Mouse (Mus musculus): Measurements from ENCODE around the gene Smg6.

Gene Smg6

DNA sequence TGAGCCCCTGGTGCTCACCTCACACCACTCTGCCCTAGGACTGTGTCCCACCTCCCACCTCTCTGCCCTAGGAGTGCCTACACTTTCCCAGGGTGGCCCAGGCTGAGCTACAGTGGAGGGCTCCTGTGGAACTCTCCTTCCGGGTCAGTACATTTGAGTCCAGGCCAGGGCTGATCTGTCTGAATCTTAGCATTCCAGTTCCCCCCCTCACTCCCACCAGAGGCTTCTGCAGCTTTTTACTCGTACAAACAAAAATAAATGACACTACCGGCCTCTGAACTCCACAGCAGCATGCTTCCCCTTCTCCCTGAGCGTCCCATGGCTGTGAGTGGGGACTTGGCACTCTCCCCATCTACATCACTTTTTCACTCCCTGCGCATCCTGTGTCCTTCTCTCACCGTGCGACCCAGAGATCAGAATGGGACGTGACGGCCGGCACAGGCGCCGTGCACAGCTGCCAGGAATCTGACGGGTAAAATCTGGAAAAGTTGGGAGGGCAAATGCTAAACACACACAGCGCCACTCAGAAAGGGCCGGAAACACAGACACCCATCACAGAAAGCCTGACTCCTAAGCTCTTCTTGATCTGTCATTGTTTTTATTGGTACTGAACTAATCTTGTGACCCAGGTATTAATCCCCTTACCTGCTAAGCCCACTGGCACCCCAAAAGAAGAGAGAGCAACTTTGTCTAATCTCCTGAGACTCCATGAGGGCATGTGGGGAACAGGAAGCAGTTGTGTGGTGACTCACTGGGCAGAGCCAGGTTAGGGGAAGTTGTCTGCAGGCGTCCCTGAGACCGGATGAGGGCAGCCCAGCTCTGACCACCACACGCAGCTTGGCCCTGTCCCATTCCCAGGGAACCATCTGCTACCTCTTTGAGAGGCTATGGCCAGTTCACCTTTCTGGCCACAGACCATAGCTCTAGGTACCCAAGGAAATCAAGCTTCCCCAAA lies 227.3 kb downstream of the Smg6 start:
- peak; percentile 65 to 74 for DNase-seq

DNA sequence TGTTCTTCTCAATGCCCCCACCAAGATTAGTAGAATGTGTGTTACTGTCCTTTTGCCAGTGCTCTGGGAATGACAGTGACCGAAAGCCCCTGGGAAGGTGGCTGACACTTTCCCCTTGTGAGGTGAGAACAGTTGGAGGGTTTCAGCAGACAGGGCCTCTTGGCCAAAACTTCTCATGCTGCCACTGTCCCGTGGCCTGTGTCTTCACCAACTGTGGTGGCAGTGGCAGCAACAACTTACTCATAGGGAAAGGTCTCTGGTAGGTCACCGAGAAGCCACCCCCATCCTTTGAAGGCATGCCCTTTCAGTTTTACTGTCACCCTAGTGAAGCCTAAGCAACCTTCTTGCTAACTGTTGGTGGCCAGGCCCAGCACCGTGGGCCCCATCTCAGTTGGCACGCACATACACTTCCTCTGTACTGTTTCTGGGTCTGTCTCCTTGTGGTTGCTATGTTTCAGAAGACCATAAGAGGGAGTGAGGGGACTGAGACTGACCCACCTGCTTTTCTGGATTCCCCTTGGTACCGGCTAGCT lies 228.5 kb downstream of the Smg6 start:
- DNase-seq: peak in 1 of 2 experiments; percentile 24

DNA sequence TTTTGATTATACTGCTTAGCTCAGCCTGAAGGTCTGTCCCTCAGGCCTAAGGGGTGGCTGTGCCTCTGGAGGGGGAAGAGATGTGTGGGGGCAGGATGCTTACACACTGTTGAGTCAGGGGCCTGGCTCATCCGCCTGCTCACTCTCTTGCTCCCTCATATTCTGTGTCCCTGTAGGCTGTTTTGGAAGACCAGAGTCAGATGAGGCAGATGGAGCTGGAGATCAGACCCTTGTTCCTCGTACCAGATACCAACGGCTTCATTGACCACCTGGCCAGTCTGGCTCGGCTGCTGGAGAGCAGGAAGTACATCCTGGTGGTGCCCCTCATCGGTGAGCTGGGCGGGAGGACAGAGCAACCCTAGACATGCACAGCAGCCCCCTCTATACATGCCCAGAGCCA lies 230.4 kb downstream of the Smg6 start:
- peak in 1 of 2 experiments; percentile 14 for DNase-seq

DNA sequence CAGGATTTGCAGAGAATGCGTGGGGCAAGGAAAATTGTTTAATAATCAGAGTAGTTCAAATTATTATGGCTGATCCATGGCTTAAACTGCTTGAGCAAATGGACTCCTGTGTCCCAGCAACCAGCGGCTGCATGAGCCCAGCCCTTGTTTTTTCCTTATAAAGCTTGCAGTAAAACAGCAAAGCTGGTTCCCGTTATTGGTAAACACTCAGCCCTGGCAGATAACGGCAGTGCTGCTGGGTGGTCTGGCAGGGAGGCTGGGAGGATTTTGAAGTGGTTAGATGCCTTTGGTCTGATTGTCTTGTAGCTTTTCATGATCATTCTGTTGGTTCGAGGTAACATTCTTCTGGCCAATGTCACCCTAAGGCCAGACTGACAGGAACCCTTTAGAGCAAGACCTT lies 230.8 kb downstream of the Smg6 start:
- peak in 1 of 2 experiments; percentile 33 for DNase-seq

DNA sequence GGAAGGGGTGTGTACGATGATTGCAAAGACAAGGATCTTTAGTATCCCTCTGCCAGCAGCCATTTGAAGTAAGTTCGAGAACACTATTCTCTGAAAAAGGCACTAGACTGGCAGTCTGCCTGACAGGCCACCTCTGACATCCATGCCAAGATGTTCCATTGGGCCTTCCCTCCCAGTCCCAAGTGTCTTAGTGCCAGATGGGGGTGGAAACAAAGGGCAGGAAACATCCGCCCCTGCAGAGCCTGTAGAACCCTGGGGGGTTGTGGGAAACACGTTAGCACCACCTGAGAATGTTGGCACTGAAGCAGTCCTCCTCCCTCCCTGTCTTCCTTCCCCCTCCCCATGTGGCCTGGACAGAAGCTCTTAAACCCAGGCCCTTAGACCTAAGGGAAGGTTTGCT lies 231.4 kb downstream of the Smg6 start:
- peak in 1 of 2 experiments; percentile 25 for DNase-seq

DNA sequence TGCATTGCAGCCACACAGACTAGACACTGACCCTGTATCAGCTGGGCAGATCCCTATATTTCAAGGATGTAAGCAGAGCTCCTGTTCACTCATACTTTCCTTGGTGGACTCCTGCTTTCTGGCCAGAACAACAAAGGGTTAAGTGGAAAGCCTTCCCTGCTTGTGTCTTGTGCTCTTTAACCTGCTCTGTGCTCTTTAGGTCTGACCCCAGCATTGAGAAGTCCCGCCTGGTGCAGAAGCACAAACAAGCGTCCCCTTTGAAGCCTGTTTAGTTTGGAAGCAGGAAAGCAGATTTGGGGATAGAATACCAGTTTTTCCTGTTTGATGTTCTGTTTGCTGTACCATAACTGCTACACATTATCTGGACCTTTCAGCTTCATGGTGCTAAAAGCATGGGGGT lies 232.3 kb downstream of the Smg6 start:
- DNase-seq: peak; percentile 51 to 60

DNA sequence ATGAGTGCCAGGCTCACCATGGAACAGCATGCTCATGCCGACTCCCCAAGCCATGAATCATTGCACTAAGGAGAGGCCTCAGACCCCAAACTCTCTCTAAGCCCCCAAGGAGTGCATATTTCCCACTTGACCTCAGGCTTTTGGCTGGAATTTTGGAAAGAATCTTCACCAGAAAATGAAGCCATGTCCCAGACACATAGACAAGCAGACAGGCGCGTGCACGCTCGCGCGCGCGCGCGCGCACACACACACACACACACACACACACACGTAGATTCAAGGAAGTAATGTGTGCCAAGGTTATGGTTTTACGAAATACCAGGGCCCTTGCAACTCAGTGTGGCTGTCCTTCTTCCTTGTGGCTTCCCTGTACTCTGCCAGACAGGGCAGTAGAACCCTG lies 232.8 kb downstream of the Smg6 start:
- DNase-seq: peak; percentile 49 to 65

DNA sequence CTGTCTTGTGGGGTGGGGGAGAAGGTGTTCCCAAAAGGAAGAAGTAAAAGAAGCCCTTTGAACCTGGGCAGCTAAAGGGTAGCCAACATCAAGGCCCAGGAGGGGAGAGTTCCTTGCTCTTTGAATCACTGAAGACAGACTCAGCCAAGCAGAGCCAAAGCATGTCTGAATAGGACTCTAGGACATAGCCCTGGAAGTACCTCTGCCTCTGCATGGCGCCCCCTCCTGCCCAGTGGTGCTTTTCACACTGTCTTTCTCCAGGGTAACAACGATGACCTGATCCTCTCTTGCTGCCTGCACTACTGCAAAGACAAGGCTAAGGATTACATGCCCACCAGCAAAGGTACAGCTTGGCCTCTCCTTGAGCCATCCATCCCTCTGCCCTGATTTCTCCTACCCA lies 233.9 kb downstream of the Smg6 start:
- peak; percentile 77 to 83 for DNase-seq

DNA sequence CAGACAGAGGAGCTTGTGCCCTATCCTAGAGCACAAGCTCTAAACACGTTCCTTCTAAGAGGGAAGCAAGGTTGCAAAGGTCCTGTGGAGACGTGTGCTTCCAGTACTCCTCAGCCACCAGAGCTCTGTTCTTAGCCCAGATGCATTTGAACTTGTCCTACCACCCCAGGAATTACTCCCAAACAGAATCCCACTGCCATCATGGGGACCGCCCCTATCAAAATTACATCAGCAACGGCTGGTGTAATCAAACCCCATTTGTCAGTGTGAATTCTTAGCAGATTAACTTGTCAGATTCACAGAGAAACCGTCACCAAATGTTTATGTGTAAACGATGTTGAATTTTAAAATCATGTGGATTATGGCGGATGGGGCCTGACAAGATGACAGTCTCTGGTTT lies 235.3 kb downstream of the Smg6 start:
- no peak for DNase-seq

DNA sequence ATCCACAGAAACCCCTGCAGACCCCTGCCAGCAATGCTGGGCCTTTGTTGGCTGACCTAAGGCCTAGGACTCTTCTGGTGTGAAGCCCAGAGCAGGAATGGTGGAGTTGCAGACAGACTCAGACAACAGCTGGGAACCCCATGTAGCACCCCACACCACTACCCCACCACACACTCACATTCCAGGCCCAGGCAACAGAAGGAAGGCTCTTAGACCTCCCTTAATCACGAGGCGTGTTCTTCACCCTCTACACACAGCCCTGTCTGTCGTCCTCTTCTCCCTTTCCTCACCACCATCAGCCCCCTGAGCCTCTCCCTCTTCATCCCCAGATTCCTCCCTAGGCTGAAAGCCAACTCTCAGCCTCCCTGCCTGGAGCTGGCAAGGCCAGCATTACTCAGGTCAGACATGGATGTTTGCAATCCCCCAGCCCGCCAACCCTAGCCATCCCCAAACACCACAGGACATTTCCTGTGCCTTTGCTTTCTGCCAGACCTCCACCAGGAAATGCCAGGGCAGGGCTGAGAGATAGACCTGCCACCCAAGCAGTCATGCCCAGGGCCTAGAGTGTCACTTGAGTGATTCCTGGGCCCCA lies 235.9 kb downstream of the Smg6 start:
- peak; percentile 39 to 54 for DNase-seq

DNA sequence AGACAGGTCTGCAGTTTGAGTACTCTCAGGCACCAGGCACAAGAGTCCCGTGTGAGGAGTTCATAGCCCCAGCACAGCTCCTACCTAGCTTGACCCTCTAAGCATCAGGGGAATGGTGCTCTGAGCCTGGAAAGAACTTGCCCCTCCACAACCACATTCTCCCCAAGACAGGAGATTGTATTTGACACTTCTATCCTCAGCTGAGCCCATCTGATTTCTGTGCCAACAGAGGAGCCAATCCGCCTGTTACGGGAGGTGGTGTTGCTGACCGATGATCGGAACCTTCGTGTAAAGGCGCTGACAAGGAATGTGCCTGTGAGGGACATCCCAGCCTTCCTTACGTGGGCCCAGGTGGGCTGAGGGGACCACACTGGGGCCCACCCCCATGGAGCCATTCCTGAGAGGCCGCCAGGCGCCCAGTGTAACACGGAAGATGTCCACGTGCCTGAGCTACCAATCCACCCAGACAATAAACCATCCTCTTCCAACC lies 237.0 kb downstream of the Smg6 start:
- DNase-seq: peak in 1 of 2 experiments; percentile 31

DNA sequence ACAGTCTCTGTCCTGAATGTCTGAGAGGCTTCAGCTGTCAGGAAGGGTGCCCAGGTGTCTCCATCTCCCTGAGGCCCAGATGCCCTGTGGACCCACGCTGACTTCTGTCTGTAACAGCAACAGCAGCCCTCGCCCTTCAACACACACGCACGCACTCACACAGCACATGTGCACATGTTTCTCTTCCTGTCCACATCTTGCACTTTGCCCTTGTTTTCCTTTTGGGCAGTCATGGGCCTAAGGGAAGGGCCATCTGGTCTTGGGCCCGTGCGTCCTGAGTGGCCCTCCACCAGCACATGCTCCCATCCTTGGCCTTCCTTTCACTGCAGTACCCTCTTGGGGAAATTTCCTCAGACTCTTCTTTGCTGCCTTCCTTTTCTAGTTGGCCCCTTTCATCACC lies 237.8 kb downstream of the Smg6 start:
- DNase-seq: peak; percentile 34 to 52

DNA sequence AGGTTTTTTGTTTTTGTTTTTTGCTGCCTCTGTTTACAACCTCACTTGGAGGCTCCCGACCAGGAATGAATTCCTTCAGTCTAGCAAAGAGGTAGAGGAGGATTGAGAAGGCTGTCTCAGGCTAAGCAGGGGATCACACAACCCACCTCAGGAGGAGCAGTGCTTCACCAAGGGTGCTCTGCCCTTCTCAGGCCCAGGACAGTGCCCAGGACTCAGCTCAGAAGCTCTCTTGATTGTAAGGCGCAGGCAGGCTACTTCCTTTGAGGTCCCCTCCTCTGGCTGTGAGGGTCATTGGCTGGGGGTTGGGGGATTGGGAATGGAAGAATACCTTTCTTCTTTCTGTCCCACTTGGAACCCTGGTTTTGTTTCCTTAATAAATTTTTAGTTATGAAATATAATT lies 238.4 kb downstream of the Smg6 start:
- no peak for DNase-seq

DNA sequence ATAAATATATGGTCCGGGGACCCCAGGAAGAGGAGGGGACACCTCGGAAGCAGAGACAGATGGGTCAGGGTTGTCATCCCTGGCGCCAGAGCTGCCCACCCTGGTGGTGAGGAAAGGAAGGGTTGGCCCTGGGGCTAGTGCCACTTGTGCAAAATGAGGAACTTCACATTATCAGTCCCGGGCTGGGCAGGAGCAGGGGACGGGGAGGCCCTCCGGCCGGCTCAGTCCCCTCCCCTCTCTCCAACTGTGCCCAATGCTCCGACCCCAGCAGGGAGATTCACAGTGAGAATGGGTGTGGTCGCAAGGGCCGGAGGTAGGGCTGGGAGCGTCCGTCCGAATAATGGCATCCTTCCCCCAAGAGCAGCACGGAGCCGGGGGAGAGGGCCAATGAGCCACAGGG lies 239.1 kb downstream of the Smg6 start:
- DNase-seq: peak; percentile 39 to 47

DNA sequence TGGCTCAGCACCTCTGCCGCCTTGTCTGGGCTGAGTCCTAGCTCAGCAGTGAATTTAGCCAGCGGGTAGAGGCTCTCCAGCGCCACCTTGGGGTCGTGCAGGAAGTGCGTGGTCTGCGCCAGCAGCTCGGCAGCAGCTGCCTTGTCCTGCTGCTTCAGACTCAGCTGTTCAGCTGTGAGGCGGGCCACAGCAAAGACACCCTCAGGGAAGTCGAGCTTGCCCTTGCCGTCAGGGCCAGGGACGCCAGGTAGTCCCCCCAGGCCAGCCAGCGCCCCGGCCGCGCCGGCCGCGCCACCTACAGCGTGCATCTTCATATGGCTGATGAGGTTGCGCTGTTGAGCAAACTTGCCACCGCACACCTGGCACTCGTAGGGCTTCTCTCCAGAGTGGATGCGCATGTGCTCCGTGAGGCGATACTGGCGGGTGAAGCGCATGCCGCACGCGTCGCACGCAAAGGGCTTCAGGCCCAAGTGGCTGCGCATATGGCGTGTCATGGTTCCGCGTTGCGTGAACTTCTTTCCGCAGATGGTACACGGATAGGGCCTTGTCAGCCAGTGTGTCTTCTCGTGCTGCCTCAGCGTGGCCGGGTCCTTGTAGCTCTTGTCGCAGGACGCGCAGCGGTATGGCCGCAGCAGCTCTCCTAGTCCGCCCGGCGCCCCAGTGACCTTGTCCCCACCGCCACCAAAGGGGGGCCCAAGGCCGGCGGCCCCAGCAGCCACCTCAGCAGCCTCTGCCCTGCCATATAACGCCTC lies 240.0 kb downstream of the Smg6 start:
- DNase-seq: peak; percentile 88 to 89

DNA sequence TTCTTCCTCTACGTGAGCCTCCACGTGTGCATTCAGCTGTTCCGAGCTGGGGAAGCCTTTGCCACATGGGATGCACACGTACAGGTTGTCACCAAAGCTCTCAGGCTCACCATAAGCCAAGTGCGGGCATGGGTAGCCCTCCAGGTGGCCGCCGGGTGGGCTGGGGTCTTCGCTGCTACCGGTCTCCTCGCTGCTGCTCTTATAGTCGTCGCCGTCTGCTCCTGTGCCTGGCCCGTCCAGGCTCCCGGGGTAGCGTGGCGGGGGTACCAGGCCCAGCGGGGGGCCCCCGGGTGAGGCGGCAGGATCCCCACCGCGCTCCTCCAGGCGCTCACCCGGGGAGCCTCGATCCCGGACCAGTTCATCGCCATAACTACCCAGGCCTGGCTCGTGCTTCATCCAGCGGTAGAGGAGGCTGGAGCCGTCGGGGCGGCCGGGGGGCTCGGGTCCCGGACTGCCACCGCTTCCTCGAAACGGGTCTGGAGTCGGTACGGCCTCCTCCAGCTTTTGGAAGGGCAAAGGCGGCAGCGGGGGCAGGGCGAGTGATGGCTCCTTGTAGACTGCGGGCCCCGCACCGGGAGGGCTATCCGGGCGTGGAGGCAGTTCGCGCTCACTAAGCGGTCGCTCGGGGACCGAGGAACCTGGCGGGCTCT lies 240.7 kb downstream of the Smg6 start:
- DNase-seq: peak; percentile 53 to 69

DNA sequence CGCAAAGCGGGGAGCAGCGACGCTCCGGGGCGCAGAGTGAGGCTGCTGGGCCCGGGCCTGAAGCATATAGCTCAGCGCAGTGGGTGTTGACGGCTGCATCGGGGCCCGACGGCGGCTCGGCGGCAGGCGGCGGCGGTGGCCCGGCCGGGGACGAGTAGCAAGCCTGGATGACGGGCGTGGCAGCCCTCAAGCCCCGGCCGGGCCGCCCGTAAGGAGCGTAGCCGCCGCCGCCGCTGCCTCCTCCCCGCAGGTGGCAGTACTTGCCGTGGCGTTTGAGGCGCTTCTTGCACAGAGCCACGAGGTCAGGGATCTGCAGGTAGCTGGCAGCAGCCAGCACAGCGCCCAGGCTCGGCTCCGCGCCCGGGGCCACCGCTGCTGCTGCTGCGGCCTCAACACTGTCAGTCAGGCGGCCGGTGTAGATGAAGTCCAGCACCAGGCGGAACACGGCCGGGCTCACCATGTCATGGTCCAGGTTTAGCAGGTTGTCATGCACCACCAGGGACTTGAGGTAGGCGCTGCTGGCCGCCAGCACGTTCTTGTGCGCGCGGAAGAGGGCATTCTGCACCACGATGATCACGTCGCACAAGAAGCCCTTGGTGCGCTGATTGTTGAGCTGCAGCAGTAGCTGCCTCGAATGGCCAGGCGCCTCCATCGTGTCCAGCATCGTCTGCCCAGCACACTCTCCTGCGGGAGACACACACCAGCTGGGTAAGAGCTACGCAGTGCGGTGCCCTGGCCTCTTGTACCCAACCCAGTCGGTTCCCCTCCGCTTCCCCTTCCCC lies 241.4 kb downstream of the Smg6 start:
- peak; percentile 58 to 71 for DNase-seq

DNA sequence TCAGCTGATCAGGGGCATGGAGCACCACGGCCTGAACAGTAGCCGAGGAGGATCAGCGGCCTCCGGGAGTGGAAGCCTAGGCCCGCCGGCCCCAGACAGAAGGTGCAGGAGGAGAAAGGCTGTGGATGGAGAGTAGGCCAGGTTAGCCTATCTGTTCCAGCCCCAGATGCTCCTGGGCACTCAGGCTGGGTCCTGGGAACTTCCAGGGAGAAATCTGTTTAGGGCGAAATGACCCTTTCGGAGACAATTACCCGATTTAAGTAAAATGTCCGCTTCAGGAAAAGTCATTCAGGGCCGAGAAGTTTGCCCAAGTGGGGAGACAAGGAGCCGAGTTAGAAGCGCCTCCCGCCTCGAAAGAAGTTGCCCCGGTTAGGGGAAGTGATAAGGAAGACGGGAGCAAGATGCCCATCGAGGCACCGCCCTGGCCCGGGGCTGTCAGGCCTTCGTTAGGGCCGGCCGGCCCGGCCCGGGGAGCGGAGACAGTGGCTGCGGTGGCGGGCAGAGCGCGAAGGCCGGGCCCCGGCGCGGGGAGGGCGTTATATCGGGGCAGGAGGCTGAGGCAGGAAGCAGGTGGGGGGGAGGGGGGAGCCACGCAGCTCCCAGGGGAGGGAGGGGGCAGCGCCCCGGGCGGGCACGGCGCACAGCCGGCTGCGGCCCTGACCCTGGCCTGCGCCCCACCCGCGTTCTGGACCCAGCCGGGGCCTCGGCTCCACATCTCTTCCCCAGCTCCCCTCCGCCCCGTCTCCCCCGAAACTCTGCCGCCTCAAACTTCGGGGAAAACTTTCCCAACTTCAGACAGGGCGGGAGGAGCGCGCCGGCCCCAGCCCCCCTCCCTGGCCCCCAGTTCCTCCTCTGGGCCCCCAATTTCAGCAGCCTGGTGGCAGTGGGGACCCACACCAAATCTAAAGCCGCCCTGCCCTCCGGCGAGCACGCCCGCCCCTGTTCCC lies 242.3 kb downstream of the Smg6 start:
- DNase-seq: peak; percentile 70 to 76

DNA sequence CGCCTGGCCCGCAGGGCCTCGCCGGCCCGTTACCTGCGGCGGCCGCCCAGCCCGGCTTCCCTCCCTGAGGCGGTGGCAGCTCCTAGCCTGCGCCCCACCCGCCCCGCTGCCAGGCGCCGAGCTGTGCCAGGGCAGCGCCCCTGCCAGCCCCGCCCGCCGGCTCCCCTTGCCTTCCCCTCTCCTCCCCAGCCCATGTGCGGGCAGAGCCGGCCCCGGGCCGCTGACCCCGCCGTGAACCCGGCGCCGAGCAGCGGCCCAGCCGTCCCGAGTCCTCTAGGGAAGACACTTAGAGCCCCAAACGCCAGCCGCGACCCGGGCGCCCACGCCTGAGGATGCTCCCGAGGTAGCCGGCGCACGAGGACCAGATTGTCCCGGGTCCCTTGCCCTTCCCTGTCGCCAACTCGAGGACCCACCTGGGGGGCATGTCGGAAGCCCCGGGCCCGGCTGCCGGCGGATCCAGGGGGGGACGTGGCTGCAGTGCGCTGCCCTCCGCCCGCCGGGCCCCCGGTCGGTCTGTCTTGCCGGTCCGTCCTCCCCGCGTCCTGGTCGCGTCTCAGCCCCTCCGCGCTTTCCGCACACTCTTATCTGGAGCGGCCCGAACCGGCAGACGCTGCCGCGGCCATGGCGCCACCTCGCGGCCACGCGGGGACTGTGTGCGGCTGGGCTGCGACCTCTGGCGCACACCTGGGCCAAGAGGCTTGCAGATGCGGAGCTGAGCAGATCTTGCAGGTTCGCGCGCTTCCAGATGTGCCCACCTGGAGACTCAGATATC lies 243.2 kb downstream of the Smg6 start:
- DNase-seq: peak; percentile 91 to 94

Data from kidney, postnatal 4 days (tissue).